9 mouse cellular contexts compared by ENCODE assay signal in genomic region chr9:100382492-100382891, GRCm38 (mm10).
A peak's percentile ranks its signal among the peaks of the same experiment; 100 is the strongest.
DNase-seq lines count a peak whose midpoint lies in the region; ATAC-seq and TF ChIP-seq lines count a peak whose summit lies in the region.
"Had no signal": no experiment of that assay in that cellular context is flagged by ENCODE, and none has a peak within 500 bp of the region (broad histone marks: within the 10 kb centered on the region; RNA-seq: fewer than 3 reads in every experiment).

No protein-coding gene starts in this region.

- no peak overlapping the region for H3ac ChIP-seq in myocyte (ENCODE audit: control insufficient read depth, insufficient read length)

- no peak for TF ChIP-seq POLR2A in myocyte (IDR thresholded peaks at IDR 0.05; ENCODE audit: insufficient read length, low read depth)

- H3K79me2 ChIP-seq in myocyte (ENCODE audit: control insufficient read depth, insufficient read depth), result no peaks in the 10 kb centered on the region

- no peak overlapping the region for H3K27ac ChIP-seq in hindbrain, embryonic 14.5 days
- no peak overlapping the region for H3K27ac ChIP-seq in hindbrain, embryonic 12.5 days
- no peak overlapping the region for H3K27ac ChIP-seq in heart, postnatal 0 days (ENCODE audit: low read depth)
- H3K27ac ChIP-seq: embryonic facial prominence, embryonic 13.5 days had no signal

- peak; percentile 57 for DNase-seq in hindbrain, embryonic 14.5 days (ENCODE audit: low spot score)
- peak; percentile 25 for DNase-seq in T-cell, adult 2 months (ENCODE audit: low spot score)
- peak; percentile 54 to 81 for DNase-seq in cerebellum, postnatal 25 days
- DNase-seq in heart, postnatal 0 days (ENCODE audit: low spot score), result no peak
- DNase-seq in left cerebral cortex, adult 18-20 months (ENCODE audit: low spot score in 2 of 2), result peak; percentile 77 to 86
- peak; percentile 37 for DNase-seq in thymus, postnatal 0 days (ENCODE audit: low spot score)

- no peak overlapping the region for H3K9ac ChIP-seq in hindbrain, embryonic 14.5 days
- no peak overlapping the region for H3K9ac ChIP-seq in hindbrain, embryonic 12.5 days
- H3K9ac ChIP-seq in heart, postnatal 0 days (replicated peaks; ENCODE audit: low read depth, low read length), result no peak overlapping the region
- H3K9ac ChIP-seq: embryonic facial prominence, embryonic 13.5 days had no signal

- 62% methylated on average over 5 of the region's 5 CpGs for WGBS in hindbrain, embryonic 14.5 days
- 58% methylated on average over 5 of the region's 5 CpGs for WGBS in hindbrain, embryonic 12.5 days
- WGBS in heart, postnatal 0 days, result 31% methylated on average over 5 of the region's 5 CpGs

- peak; percentile 42 for TF ChIP-seq CTCF in heart, postnatal 0 days (IDR thresholded peaks at IDR 0.05; ENCODE audit: low read depth)

- no peak overlapping the region for H3K4me2 ChIP-seq in hindbrain, embryonic 14.5 days (replicated peaks)
- no peak overlapping the region for H3K4me2 ChIP-seq in hindbrain, embryonic 12.5 days (replicated peaks)
- no peak overlapping the region for H3K4me2 ChIP-seq in heart, postnatal 0 days (ENCODE audit: low read depth, low read length)
- peak overlapping the region; percentile 5 for H3K4me2 ChIP-seq in myocyte (ENCODE audit: low read depth)
- H3K4me2 ChIP-seq: embryonic facial prominence, embryonic 13.5 days had no signal

- H3K36me3 ChIP-seq in hindbrain, embryonic 14.5 days (replicated peaks; ENCODE audit: control insufficient read depth, insufficient read depth), result no peaks in the 10 kb centered on the region
- no peaks in the 10 kb centered on the region for H3K36me3 ChIP-seq in hindbrain, embryonic 12.5 days
- H3K36me3 ChIP-seq in heart, postnatal 0 days (replicated peaks; ENCODE audit: control insufficient read depth, insufficient read depth, low read length), result no peaks in the 10 kb centered on the region
- H3K36me3 ChIP-seq in myocyte (ENCODE audit: control insufficient read depth, insufficient read depth), result no peaks in the 10 kb centered on the region
- H3K36me3 ChIP-seq: embryonic facial prominence, embryonic 13.5 days had no signal

- no peaks in the 10 kb centered on the region for H3K27me3 ChIP-seq in hindbrain, embryonic 14.5 days (ENCODE audit: control insufficient read depth, insufficient read depth, low read length)
- no peaks in the 10 kb centered on the region for H3K27me3 ChIP-seq in hindbrain, embryonic 12.5 days
- H3K27me3 ChIP-seq in heart, postnatal 0 days (ENCODE audit: control insufficient read depth, insufficient read depth, low read length), result no peaks in the 10 kb centered on the region
- H3K27me3 ChIP-seq in myocyte (ENCODE audit: control insufficient read depth, insufficient read depth, insufficient read length), result peaks cover 6% of the 10 kb centered on the region
- H3K27me3 ChIP-seq: embryonic facial prominence, embryonic 13.5 days had no signal

- no peak for TF ChIP-seq EP300 in heart, postnatal 0 days (IDR thresholded peaks at IDR 0.05; ENCODE audit: low read depth)

- H3K4me1 ChIP-seq in hindbrain, embryonic 14.5 days (replicated peaks; ENCODE audit: control insufficient read depth, insufficient read depth, low read length), result no peaks in the 10 kb centered on the region
- no peaks in the 10 kb centered on the region for H3K4me1 ChIP-seq in hindbrain, embryonic 12.5 days
- no peaks in the 10 kb centered on the region for H3K4me1 ChIP-seq in heart, postnatal 0 days (ENCODE audit: control insufficient read depth, insufficient read depth)
- H3K4me1 ChIP-seq: embryonic facial prominence, embryonic 13.5 days had no signal

- ATAC-seq in hindbrain, embryonic 14.5 days (ENCODE audit: low FRiP score), result no peak
- no peak for ATAC-seq in hindbrain, embryonic 12.5 days (ENCODE audit: low FRiP score)
- no peak for ATAC-seq in heart, postnatal 0 days (ENCODE audit: insufficient read depth, low read depth)

- H3K9me3 ChIP-seq in hindbrain, embryonic 14.5 days (ENCODE audit: control insufficient read depth, low read length), result no peaks in the 10 kb centered on the region
- H3K9me3 ChIP-seq in hindbrain, embryonic 12.5 days (replicated peaks), result no peaks in the 10 kb centered on the region
- no peaks in the 10 kb centered on the region for H3K9me3 ChIP-seq in heart, postnatal 0 days (replicated peaks; ENCODE audit: control insufficient read depth, low read length)
- H3K9me3 ChIP-seq: embryonic facial prominence, embryonic 13.5 days had no signal

- no peak overlapping the region for H3K4me3 ChIP-seq in hindbrain, embryonic 14.5 days (replicated peaks; ENCODE audit: low read length)
- no peak overlapping the region for H3K4me3 ChIP-seq in hindbrain, embryonic 12.5 days
- no peak overlapping the region for H3K4me3 ChIP-seq in heart, postnatal 0 days (ENCODE audit: low read depth, low read length)
- no peak overlapping the region for H3K4me3 ChIP-seq in myocyte
- H3K4me3 ChIP-seq: embryonic facial prominence, embryonic 13.5 days had no signal

TF ChIP-seq in myocyte, 11 proteins besides CTCF, POLR2A, EP300 and RAD21:
- TF ChIP-seq E2F4 (IDR thresholded peaks at IDR 0.05; ENCODE audit: insufficient read depth) (no peak), MYOD1 (IDR thresholded peaks at IDR 0.05; ENCODE audit: control insufficient read depth in 1 of 3, insufficient read length in 2 of 3, low read depth in 2 of 3) (no peak), USF1 (IDR thresholded peaks at IDR 0.05; ENCODE audit: low read depth) (no peak), CEBPB (IDR thresholded peaks at IDR 0.05; ENCODE audit: insufficient read depth, poor library complexity, severe bottlenecking) (no peak), MAX (IDR thresholded peaks at IDR 0.05; ENCODE audit: low read depth) (no peak), SRF (IDR thresholded peaks at IDR 0.05; ENCODE audit: control insufficient read depth, insufficient read length, low read depth) (no peak), MYOG (IDR thresholded peaks at IDR 0.05; ENCODE audit: control insufficient read depth in 1 of 3, insufficient read depth in 1 of 3, insufficient read length in 2 of 3, low read depth in 2 of 3) (no peak), TCF12 (IDR thresholded peaks at IDR 0.05; ENCODE audit: insufficient read depth, poor library complexity, severe bottlenecking) (no peak), POLR2AphosphoS2 (IDR thresholded peaks at IDR 0.05; ENCODE audit: insufficient read length, low read depth) (no peak), TCF3 (IDR thresholded peaks at IDR 0.05; ENCODE audit: insufficient read length, low read depth) (no peak), REST (IDR thresholded peaks at IDR 0.05; ENCODE audit: insufficient read depth, insufficient read length) (no peak)
TF ChIP-seq in myocyte: peak in this region for 0.
